Mouse (Mus musculus) embryonic fibroblast, embryonic 13.5 days (primary cell): ENCODE results near the gene Slc25a36. TPM values are rescaled to one million over a fixed set of nuclear protein-coding genes. Genes with fewer than 3 reads are reported as not detected.
A peak's percentile ranks its signal among the peaks of the same experiment; 100 is the strongest.

Experiments
- H3K27ac ChIP-seq: 2 replicates; pipeline ENCODE4 v1.5.1; 2012; ENCODE audit warnings: low read length, control low read depth, inconsistent platforms; ENCODE audit not compliant: insufficient read depth
- H3K4me1 ChIP-seq: 2 replicates; pipeline ENCODE4 v1.6.1; 2011; ENCODE audit warnings: low read length; ENCODE audit not compliant: control insufficient read depth, insufficient read depth
- H3K4me3 ChIP-seq: 2 replicates; pipeline ENCODE4 v1.5.1; 2011; ENCODE audit warnings: mild to moderate bottlenecking, control low read depth, low read length; ENCODE audit not compliant: insufficient read depth
- CTCF ChIP-seq: IDR thresholded peaks from 2 replicates; pipeline ENCODE4 v1.5.1; 2011; ENCODE audit warnings: mild to moderate bottlenecking, control low read depth, low read length, moderate library complexity, borderline replicate concordance; ENCODE audit not compliant: insufficient read depth
- POLR2A ChIP-seq: IDR thresholded peaks from 2 replicates; pipeline ENCODE4 v1.6.1; 2011; ENCODE audit warnings: low read depth, mild to moderate bottlenecking, control low read depth, low read length, moderate library complexity
- polyA plus RNA-seq: library from polyadenylated mRNA; stranded (reverse); fragments of >200 nt; gene quantifications from 2 replicates; pipeline ENCODE4 v1.2.4, GENCODE M21; 2011; ENCODE audit warnings: low read depth; ENCODE audit not compliant: missing spikeins, insufficient read length

The Slc25a36 gene
- polyA plus RNA-seq, 1 experiment, result 132 TPM

- H3K4me1 ChIP-seq, result no peaks in the 10 kb centered on the region
Measured at GRCm38 (mm10) chr9:97081106-97081862, 29.7 kb downstream of the Slc25a36 start.

GRCm38 (mm10) chr9:97069911-97070310 is 41.0 kb downstream of the Slc25a36 start:
- Histone ChIP-seq H3K4me1 (peaks cover 8% of the 10 kb centered on the region; the same call in 1 of the 2 replicates), H3K27ac (no peak overlapping the region), H3K4me3 (no peak overlapping the region)
- TF ChIP-seq POLR2A (no peak), CTCF (no peak)

More at GRCm38 (mm10) chr9:97081106-97081862, 29.7 kb downstream of the Slc25a36 start:
- Histone ChIP-seq H3K4me3 (no peak overlapping the region), H3K27ac (no peak overlapping the region)
- no peak for TF ChIP-seq POLR2A
- no peak for TF ChIP-seq CTCF

- TF ChIP-seq POLR2A, result no peak
- TF ChIP-seq CTCF, result no peak
- Histone ChIP-seq H3K27ac (no peak overlapping the region), H3K4me1 (peaks cover 8% of the 10 kb centered on the region; the same call in 1 of the 2 replicates), H3K4me3 (no peak overlapping the region)
Measured at GRCm38 (mm10) chr9:97069466-97069865, 41.5 kb downstream of the Slc25a36 start.

DNA sequence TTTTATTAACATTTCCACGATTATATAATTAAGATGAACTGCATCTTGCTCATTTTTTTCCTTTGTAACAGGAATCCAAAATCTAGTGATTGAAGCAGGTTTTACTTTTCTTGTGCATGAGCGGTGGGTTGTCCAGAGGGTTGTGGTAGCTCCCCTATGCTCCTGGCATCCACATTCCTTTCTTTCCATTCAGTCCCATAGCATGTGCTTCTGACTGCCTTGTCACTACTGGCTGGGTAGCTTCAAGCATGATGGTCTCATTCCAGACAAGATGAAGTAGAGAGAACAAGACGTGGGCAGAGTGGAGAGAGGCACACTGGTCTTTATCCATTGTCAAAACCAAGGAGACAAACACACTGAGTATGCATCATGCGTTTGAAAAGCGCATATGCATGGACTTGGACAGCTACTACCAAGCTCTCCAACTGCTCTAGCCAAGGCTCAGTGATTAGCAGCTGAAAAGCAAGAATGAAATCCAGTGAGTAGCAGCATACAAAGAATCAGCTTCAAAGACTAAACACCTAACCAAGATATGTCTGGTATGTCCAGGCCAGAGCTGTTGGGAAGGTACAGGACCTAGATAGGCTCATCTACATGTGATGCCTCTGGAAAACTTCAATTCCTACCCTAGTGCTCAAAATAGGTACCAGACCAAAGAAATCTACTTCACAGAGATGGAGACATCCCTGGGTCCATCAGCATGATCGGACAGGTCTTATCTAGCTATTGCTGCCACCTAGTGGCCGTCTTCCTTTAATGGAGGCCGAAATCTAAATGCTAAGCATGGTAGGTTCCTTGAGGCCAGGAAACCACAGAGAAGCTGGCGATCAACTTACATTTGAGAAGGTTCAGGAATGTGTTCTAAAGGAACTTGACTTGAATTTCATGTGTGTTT is 42.5 kb downstream of the Slc25a36 start:
- Histone ChIP-seq H3K27ac (no peak overlapping the region), H3K4me1 (peaks cover 8% of the 10 kb centered on the region; the same call in 1 of the 2 replicates), H3K4me3 (no peak overlapping the region)
- TF ChIP-seq CTCF, result peak; percentile 37; the same call in 1 of the 2 replicates
- no peak for TF ChIP-seq POLR2A

- no peak overlapping the region for H3K27ac ChIP-seq
- no peak for TF ChIP-seq CTCF
- TF ChIP-seq POLR2A, result no peak
- peaks cover 8% of the 10 kb centered on the region; the same call in 1 of the 2 replicates for H3K4me1 ChIP-seq
- no peak overlapping the region for H3K4me3 ChIP-seq
Measured at GRCm38 (mm10) chr9:97067761-97068160, 43.2 kb downstream of the Slc25a36 start.

- H3K27ac ChIP-seq, result 0 out of 2 replicates have a peak overlapping the region, but pooled peaks have one; percentile 10
- TF ChIP-seq POLR2A, result no peak
- peaks cover 8% of the 10 kb centered on the region; the same call in 1 of the 2 replicates for H3K4me1 ChIP-seq
- no peak overlapping the region for H3K4me3 ChIP-seq
Measured at GRCm38 (mm10) chr9:97065885-97066284, 45.1 kb downstream of the Slc25a36 start.

GRCm38 (mm10) chr9:97065216-97065615 is 45.7 kb downstream of the Slc25a36 start:
- no peak overlapping the region for H3K27ac ChIP-seq
- no peak overlapping the region for H3K4me3 ChIP-seq
- TF ChIP-seq CTCF (no peak), POLR2A (no peak)
- peaks cover 8% of the 10 kb centered on the region; the same call in 1 of the 2 replicates for H3K4me1 ChIP-seq

DNA sequence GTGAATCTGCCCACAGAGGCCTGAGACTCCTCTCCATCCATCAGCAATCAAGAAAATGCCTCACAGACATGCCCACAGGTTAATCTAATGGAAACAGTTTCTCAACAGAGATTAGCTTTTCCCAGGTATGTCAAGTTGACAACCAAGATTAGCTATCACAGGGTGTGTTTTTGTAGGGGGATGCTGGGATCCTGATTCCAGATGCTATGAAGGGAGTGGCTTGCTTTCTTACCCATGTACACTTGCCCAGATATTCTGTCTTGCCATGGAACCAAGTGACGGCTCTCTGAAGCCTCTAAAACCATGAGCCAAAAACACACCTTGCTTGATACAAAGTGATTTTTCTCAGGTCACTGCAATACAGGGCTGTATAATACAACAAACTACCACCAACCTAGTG is 46.8 kb downstream of the Slc25a36 start:
- H3K4me1 ChIP-seq, result peaks cover 8% of the 10 kb centered on the region; the same call in 1 of the 2 replicates
- H3K27ac ChIP-seq, result no peak overlapping the region
- TF ChIP-seq CTCF (no peak), POLR2A (no peak)
- no peak overlapping the region for H3K4me3 ChIP-seq

- H3K27ac ChIP-seq, result no peak overlapping the region
- H3K4me3 ChIP-seq, result no peak overlapping the region
- TF ChIP-seq POLR2A (no peak), CTCF (no peak)
- peaks cover 7% of the 10 kb centered on the region; the same call in 1 of the 2 replicates for H3K4me1 ChIP-seq
Measured at GRCm38 (mm10) chr9:97061696-97062095, 49.3 kb downstream of the Slc25a36 start.
